Mouse (Mus musculus) layer of hippocampus, postnatal 14 days (tissue): ENCODE measurements at regions not wholly inside any gene's neighbourhood (a gene's known extent, or its start where the extent isn't known, plus 50 kb on each side); places are given as distances from the start of the nearest gene placed in this dataset.
A peak's percentile ranks its signal among the peaks of the same experiment; 100 is the strongest.

Experiments used
- DNase-seq, 2 experiments: peaks; one replicate each; pipeline ENCODE4 v3.0.0; 2021 to 2022; ENCODE audit warnings: low spot score in 2 of 2, mixed read lengths in 1 of 2

DNA sequence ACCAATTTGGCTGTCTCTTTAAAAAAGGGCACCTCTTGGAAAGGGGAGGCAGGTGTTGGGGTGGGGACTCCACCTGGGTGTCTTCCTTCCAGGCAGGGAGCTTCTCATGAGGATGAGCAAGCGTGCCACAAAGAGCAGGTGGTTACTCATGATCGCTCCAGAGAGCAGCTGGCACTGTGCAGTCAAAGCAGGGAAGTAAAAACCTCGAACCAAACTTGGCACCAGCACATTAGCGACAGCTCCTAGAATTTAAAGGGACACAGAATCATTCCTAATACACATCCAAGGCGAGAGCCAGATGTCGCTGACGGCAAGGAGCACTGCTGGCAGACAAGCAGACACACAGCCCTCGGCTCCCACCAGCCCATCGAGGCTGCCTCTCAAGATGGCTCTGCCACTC lies 70.4 kb downstream of the Irx5 start:
- peak; percentile 49 to 56 for DNase-seq

DNA sequence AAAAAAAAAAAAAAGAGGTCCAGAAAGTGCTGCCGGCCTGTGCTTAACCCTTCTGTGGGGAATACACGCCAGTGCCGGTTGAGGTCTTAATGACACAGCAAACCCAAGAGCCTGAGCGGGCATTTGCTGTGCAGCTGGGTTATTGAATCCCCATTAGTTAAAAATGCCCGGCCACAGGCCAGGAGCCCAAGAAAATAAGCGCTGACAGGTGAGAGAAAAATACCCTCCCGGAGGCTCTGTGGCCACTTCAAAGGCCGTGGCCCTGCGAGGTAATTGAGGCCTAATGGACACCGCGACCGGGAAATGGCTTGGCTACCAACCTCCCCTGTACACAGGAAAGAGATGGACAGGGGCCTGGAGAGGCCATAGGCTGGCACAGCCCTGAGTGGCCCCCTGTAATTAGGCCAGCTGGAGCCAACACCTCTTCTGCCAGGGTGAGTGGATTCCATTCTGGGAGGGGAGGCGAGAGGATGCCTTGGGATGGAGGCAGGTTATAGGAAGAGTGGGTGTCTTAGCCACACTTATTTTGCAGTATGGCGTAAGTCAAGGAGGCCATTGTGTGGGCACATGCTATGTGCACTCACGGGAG lies 79.7 kb downstream of the Irx5 start:
- no peak for DNase-seq

DNA sequence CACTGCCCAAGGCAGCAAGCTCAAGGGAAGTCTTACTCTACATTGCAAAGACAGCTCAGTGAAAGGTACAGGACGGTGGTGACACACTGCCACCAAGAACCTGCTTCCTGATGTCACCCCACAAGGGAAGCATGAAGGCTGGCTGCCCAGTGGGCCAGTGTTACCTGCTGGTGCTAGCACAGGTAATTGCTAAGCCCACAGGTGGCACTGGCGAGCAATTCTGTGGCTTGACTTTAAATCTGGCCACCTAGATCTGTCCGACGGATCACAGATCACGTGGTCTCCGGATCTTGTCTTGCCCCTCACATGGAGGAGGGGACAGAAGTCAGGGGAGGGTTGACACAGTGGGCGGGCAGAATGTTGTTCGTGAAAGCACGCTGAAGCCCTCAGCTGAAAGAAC lies 80.9 kb downstream of the Irx5 start:
- DNase-seq = no peak

DNA sequence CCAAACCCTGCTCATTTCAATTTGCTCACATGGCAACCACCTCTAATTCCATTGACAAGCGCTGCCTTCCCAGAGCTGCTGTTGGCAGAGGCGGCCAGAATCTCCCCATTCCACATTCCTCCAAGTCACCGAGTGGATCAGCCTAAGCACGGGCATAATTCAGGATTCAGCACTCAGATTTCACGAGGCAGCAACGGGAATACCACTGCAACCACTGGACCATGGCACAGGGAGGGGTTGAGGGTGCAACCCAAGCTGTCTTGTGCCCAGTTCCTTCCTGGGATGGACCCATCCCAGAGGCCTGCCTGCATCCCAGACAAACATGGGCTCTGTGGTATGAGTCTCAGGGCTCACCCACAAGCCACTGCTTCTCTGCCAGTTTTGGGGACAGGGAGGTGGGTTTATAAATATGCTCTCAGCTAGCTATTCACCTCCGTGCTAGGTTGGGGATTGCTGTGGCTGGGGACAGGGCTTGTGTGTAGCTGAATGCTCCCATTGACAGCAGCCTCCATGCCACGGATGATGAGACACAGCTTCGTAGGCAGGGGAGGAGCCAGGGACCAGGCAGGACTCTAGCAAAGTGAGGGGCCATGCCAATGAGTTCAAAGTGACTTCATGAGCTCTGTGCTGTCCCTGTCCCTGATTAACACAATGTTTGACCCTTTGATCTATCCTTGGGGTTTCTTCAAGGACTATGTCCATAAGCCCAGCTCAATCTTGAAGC lies 82.5 kb downstream of the Irx5 start:
- DNase-seq = no peak

DNA sequence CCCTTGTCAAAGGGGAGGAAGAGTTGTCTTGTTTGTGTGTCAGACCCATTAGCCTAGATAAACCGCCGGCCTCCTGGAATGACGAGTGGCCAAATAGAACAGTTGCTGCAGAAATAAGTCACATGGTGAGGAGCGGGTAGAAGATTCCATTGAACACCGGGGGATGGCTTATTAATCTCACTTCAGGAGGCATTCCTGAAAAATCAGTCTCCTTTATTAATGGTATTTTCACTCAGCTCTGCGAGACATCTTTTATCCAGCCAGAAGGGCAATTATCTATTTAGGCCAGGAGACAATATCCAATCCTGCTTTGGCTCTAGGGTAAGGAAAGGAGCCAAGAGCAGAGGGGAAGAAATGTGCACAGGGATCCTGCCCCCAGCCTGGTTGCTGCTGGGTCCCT lies 84.7 kb downstream of the Irx5 start:
- DNase-seq = no peak

DNA sequence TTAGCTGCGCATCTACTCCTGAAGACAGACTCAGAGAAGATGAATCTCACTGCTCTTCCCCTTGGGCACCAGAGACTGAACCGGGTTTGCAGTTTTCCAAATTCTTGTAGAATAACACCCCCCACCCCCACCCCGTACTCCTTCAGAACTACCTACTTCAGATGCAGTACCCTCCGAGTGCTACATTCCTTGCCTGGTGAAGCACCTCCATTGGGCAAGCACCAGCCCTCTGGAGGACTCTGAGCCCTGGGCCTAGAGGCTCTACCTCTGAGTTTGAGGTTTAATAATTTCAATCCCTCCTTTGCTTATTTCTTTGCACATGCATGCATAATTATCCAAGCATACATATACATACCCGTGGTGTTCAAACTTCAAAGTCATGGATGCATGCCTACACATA lies 101.9 kb downstream of the Irx5 start:
- no peak for DNase-seq

DNA sequence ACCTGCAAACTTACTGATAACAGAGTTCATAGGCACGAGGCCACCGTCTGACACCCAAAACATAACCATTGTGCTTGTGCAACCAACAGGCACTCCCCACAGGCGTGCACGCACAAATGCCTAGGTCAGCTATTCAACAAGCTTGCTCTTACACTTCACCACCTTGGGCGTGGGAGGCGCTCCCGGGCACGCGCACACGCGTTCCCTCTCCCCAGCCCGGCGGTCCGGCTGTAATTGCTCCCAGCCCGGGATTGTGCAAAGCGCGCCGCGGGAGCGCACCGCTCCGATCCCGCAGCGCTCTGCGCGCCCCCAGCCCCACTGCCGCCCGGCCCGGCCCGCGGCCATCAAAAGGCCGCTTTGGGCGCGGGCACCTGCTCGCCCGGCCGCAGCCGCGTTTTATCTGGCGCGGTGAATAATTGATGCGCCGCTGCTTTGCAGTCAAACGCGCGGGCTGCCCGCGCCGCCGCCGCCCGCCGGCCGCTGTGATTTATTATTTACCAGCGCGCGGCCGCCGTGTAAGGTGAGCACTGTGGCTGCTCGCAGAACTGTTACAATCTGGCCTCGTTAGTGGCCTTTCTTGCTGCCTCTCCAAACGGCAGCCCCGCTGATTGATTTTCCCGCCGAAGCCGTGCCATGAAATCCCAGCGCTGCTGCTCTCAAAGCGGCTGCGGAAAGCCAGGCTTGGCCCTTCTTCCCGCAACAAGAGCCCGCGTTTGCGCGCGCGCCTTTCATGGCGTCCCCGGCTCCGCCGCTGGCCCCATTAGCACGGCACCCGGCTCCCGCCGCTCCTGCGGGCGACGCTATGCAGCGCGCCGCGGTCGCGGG lies 102.9 kb downstream of the Irx5 start:
- DNase-seq = peak in 1 of 2 experiments; percentile 5

DNA sequence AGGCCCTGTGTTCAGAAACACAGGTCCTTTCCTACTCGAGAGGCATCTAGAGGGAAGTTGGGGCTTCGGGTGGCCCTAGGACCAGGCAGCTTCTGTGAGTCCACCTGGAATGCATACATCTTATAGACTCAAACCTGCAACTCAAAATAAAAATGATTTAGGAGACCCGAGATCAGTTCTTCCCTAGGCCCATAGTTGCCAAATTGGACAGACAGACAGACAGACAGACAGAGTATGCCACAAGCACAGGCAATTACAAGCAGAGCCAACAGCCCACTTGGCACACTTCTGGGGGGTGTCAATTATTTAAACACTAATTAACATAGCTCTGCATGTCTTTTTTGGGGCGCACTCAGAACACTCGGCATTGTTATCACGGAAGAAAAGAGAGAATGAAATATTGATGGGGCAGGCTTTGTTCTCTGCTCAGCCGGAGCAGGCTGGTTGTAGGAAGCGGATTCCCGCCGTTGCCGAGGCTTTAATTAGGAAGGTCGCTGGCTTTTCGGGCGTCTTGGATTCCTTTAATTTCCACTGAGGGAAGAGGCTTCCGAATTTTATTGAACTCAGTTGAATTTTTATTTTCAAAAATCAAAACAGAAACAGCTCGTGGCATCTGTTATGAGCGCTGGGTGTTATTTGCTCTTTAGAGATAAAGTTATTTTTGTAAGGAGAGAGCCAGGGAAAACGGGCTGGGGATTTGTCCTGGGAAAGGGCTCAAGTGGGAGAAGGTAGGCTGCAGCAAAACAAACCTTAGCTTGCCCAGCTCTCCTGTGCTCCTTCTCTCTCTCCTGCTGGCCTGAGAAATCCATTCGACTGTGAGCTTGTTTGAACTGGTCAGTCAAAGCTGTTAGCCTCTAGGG lies 111.9 kb downstream of the Irx5 start:
- DNase-seq = peak in 1 of 2 experiments; percentile 9

DNA sequence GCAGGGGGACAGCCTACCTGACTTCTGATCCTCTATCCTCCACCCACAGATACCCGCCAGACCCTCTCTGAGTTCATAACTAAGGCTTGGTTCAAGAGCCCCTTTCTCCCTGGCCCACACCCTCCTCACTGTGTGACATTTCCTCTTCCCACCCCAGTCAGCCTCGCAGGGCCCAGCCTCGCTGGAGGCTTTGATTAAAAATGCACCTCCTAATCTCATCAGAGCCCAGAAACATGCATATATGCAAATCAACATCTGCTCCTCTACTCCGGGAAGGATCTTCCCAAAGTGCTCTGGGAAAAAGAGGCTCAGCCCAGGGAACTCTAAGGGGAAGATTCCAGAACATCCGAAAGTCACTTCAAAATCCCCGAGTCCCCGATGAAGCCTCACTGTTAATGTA lies 114.8 kb downstream of the Irx5 start:
- no peak for DNase-seq

DNA sequence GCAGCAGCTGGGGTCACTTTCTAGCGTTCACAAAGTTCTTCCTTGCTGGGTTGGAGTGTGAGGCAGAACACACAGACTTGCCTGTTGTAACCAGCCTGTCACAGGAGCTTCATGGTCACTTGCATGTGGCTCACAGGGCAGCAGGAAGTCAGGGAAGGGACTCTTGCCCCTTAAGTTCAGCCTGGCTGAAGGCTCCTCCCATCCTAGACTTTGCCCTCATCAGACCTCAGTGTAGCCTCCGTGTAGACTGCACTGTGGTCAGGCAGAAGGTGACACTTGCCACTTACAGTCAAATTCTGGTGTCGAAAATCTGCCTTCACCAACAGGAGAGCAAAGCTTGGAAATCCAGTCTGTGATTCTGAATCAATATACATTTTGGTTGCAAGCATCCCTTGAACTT lies 115.4 kb downstream of the Irx5 start:
- DNase-seq = no peak

DNA sequence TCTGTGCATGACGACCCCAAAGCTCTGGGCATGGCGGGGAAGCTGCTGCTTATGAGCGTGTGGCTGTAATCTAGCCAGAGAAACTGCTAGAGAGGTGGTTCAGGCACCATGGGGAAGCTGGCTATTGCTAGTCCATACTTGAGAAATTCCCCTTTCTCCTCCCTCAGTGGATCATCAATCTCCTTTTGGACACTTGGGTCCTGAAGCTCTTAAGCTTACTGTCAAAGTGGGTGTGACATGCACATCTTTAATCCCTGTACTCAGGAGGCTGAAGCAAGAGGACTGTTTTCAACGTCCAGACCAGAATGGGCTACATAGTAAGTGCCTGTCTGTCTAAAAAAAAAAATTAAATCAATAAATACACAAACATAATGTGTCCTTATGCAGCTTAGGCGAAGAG lies 125.0 kb downstream of the Irx5 start:
- DNase-seq = no peak

DNA sequence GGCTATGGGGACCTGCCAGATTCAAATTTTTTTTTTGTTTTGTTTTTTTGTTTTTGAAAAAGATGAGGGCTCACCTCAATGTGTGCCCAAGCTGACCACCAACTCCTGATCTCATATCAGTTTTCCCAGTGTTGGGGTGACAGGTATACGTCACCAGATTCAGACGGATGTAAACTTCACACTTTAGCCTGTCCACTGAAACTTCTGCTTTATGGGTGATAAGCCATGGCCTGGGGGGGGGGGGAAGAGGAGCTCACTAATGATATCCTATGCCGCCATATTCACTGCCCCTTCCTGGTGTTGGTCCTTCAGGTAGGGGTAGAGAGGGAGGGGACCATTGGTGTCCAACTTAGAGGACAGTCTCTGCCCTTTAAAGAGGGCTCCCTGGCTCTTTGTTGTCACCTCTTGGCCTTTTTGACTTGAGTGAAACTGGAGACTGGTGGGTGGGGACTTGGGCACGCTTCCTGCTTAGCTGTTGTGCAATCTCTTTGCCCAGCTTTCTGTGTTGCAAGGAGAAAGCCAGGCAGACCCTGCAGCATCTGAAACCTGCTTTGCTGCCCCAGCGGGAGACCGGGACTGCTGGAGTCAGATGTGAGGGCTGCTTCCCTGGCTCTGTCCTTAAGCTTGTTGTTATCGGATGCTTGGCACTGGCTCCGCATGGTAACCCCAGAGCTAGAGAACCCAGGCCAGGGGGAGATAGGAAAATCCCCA lies 125.8 kb downstream of the Irx5 start:
- DNase-seq = no peak

DNA sequence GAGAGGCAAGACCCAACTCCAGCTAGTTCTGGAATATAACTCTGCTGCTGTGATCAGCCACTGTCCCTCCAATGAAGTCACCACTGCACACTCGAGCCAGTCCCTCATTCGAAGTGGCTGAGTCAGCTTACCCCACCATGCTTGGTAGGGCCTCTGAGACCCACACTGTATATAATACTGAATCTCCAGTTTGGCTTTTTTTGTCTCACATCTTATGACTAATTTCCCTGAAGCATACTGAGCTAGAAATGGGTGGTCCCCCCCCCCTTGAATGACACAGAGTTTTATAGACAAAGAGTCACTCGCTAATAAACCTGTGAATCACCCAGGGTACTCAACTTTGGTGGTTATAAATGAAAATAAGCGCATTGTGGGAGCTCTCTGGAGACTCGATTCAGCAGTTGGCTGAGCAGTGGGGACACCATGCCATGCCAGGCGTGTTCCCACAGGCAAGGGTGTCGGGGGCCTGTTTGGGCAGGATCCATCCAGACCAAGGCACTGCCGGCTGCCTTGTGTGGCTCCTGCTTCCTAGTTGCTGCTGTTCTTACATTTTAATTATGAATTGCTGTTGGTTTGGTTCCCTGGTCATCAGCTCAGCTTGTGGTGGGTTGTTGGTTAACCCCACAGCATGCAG lies 131.2 kb downstream of the Irx5 start:
- no peak for DNase-seq

DNA sequence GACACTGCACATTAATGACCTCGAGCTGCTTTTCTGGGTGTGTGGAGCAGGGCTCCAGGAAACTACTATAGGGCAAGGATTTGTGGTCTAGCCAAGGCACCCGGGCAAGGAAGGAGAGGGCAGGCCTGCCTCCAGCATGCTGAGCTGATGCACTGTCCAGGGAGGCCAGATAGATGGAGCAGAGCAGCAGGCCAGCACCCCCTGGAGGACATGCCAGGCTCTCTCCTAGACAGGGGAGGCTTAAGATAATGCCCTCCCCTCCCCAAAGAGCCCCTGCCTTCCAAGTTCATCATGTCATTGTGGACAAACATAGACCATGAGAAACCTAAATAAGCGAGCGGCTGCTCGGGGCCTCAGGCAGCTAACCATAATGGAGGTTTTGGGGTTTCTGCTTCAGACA lies 134.1 kb downstream of the Irx5 start:
- no peak for DNase-seq

DNA sequence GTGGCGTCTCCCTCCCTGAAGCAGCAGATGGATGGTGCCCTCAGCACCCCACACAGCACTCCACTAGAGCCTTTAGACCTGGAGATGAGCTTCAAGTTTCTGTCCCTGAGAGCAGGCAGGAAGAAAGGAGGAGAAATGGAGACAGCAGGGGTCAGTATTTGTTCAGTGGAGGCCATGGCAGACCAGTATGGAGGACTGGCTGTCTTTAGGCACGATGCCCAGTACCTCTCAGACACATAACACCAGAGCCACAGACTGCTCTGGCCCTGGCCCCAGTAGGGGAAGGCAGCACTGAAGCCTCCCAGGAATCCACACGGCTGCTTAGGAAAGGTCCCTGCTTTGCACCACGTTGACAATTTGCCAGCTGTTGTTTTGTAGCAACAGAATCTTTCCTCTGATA lies 136.0 kb downstream of the Irx5 start:
- DNase-seq = no peak

DNA sequence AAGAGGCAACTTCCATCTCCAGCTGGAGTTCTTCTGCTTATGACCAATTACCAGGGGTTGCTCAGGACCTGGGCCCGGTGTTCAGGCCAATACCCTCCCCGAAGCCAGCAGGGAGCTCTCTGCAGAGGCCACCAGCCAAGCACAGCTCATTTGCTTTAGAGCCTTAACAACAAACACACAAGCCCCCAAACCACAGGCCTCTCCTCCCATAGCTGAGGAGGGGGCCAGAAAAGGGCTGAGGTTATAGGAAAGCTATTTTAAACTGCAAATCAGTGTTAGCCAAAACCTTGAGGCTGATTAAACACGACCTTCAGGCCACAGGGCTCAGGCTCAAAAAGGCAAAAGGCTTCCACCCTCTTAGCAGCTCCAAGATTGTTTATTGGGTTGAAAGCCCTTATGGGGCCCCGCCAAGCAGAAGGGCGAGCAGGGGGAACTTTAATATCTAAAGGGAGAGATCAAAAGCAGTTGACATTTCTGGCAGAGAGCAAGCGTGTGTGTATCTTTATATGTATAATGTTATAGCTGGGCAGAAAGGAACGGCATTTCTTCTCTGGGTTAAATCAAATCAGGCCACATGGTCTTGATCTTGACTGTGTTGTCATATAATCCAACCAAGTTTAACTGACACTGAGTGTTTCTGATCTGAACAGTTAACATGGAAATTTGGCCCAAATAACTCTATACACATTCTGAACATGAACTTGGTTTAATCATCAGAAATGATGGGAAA lies 148.3 kb downstream of the Irx5 start:
- no peak for DNase-seq

DNA sequence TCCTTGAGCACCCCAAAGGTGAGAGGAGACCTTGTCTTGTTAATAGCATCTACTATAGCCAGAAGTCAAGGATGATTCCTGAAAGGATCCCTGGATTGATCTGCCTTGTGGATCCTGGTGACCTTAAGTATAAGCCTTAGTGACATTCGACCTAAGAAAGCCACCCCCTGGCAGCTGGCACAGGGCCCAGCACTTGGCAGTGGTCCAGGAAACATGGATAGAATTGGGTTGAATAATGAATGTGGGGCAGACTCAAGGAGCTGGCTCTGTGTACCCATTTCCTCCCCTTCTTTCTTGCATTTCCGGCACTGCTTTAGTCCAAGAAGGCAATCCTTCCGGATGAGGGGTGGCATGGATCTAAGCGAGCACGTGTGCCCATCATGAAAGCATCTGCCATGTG lies 149.0 kb downstream of the Irx5 start:
- DNase-seq = no peak

DNA sequence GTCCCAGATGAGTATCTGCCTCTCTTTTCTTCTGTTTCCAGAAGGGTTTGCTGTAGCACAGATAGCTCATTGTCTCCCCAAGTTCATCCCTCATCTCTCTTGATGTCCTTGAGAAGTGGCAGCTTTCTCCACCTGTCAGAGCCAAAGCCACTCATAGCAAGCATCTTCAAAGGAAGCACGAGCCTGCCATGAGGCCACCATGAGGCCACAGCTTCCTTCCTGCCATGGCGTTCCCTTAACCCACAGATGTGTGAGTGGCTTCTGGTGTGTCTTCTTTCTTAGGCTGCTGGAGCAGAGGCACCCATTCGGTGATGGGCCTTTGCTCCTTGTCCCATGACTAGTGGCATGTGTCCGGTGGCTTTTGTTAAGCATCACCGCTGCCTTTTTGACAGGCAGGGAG lies 149.5 kb downstream of the Irx5 start:
- DNase-seq = no peak

DNA sequence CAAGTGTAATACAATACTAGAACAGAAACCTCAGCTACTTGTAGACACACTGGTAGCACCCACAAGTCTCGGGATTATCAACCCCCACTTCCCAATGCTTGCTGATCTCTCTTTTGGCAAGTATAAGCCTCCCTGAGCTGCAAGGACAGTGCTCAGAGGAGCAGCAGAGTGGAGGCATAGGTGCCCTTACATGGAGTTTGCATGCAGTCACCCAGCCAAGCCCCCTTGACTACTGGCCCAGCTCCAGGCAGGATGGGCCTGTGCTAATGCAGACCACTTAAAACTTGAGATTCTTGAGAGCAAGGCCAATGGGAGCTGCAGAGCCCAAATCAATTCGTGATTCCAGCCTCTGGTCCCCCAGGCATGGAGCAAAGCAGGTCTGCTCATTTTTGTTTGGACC lies 158.0 kb downstream of the Irx5 start:
- DNase-seq = no peak

DNA sequence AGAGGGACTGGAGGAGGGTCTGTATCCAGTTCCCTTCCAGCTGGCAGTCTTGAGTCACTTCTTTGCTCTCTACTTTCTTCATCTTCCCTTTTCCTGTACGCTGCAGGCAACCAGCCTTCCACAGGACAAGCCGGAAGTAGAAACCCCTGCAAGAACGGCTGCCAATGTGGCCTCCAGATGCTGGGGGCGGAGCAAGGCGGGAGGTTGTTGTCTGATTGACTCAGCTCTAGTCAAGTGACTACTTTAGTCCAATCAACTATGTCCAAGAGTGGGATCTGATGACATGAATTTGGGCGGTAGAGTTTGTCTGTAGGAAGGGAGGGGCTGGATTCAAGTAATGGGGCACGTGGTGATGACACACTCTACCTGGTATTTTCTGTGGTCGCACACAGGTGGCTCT lies 156.1 kb upstream of the Irx6 start:
- DNase-seq = no peak
